Mouse (Mus musculus): ENCODE measurements around the gene Cfd.
A peak's percentile ranks its signal among the peaks of the same experiment; 100 is the strongest.

Gene Cfd

GRCm38 (mm10) chr10:79886611-79887010 is 4.0 kb upstream of the Cfd start:
- no peak for DNase-seq

- DNase-seq = no peak
Observed at GRCm38 (mm10) chr10:79889386-79889785, 1.3 kb upstream of the Cfd start.

GRCm38 (mm10) chr10:79892451-79893118 is 1.9 kb downstream of the Cfd start:
- DNase-seq = peak; percentile 75

GRCm38 (mm10) chr10:79896306-79896705 is 5.7 kb downstream of the Cfd start:
- DNase-seq = no peak

- DNase-seq = no peak
Observed at GRCm38 (mm10) chr10:79896814-79897213, 6.2 kb downstream of the Cfd start.

GRCm38 (mm10) chr10:79897316-79898245 is 6.9 kb downstream of the Cfd start:
- DNase-seq = no peak

- DNase-seq = no peak
Observed at GRCm38 (mm10) chr10:79900951-79901410, 10.3 kb downstream of the Cfd start.

- no peak for DNase-seq
Observed at GRCm38 (mm10) chr10:79906712-79907111, 16.1 kb downstream of the Cfd start.

- DNase-seq = no peak
Observed at GRCm38 (mm10) chr10:79907415-79907814, 16.8 kb downstream of the Cfd start.

GRCm38 (mm10) chr10:79908167-79909091 is 17.8 kb downstream of the Cfd start, which contains the start of gene Med16:
Med16 (minus strand) TSS chr10:79908923.
- peak; percentile 98 for DNase-seq

- DNase-seq = no peak
Observed at GRCm38 (mm10) chr10:79909092-79909922, 18.7 kb downstream of the Cfd start.

- no peak for DNase-seq
Observed at GRCm38 (mm10) chr10:79910556-79910955, 19.9 kb downstream of the Cfd start, which contains the start of gene Gm26602. Gm26602 (plus strand) TSS chr10:79910856.

GRCm38 (mm10) chr10:79912412-79912811 is 21.8 kb downstream of the Cfd start:
- DNase-seq = no peak

- DNase-seq = no peak
Observed at GRCm38 (mm10) chr10:79914131-79914947, 23.7 kb downstream of the Cfd start.

GRCm38 (mm10) chr10:79914948-79915596 is 24.4 kb downstream of the Cfd start:
- DNase-seq = no peak

- peak; percentile 28 for DNase-seq
Observed at GRCm38 (mm10) chr10:79916081-79916480, 25.4 kb downstream of the Cfd start.

GRCm38 (mm10) chr10:79916808-79917531 is 26.3 kb downstream of the Cfd start, which contains the start of gene Kiss1r:
Kiss1r (plus strand) TSS chr10:79916971.
- peak; percentile 77 for DNase-seq

- DNase-seq = no peak
Observed at GRCm38 (mm10) chr10:79917532-79918100, 27.0 kb downstream of the Cfd start.
